20 mouse cellular contexts compared by ENCODE assay signal in the genomic region with DNA sequence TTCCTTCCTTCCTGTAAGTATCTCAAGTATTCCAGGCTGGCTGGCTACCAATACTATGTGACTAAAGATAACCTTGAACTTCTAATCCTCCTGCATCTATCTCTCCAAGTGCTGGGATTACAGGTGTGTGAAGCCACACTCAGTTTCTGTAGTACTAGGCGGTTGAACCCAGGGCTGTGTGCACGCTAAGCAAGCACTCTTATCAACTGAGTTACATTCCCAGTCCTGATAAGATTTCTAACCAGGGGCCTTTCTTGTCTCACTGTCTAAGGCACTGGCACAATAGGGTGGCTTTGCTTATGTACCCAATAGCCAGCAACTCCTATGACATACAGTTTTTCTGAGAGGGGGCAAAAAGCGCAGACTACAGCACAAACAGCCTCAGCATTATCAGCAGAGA.
A peak's percentile ranks its signal among the peaks of the same experiment; 100 is the strongest.
DNase-seq lines count a peak whose midpoint lies in the region; ATAC-seq and TF ChIP-seq lines count a peak whose summit lies in the region.
"Had no signal": no experiment of that assay in that cellular context is flagged by ENCODE, and none has a peak within 500 bp of the region (broad histone marks: within the 10 kb centered on the region; RNA-seq: fewer than 3 reads in every experiment).

No protein-coding gene starts in this region.

- WGBS in heart, embryonic 15.5 days, result 33% methylated on average over 3 of the region's 3 CpGs
- WGBS in lung, embryonic 15.5 days, result 24% methylated on average over 3 of the region's 3 CpGs
- WGBS in limb, embryonic 13.5 days, result 86% methylated on average over 3 of the region's 3 CpGs
- 91% methylated on average over 3 of the region's 3 CpGs for WGBS in midbrain, postnatal 0 days

- H3K9me3 ChIP-seq in heart, embryonic 15.5 days (replicated peaks), result no peaks in the 10 kb centered on the region
- no peaks in the 10 kb centered on the region for H3K9me3 ChIP-seq in lung, embryonic 15.5 days
- no peaks in the 10 kb centered on the region for H3K9me3 ChIP-seq in limb, embryonic 13.5 days
- H3K9me3 ChIP-seq in midbrain, postnatal 0 days (ENCODE audit: low read length), result no peaks in the 10 kb centered on the region
- H3K9me3 ChIP-seq: forebrain, embryonic 12.5 days; hindbrain, embryonic 12.5 days; midbrain, embryonic 10.5 days had no signal

- peaks cover 7% of the 10 kb centered on the region for H3K4me1 ChIP-seq in heart, embryonic 15.5 days (replicated peaks)
- H3K4me1 ChIP-seq in lung, embryonic 15.5 days, result peaks cover 65% of the 10 kb centered on the region
- peaks cover 80% of the 10 kb centered on the region for H3K4me1 ChIP-seq in limb, embryonic 13.5 days
- H3K4me1 ChIP-seq in midbrain, postnatal 0 days (ENCODE audit: insufficient read depth, low read length), result no peaks in the 10 kb centered on the region

- H3K27me3 ChIP-seq in heart, embryonic 15.5 days, result no peaks in the 10 kb centered on the region
- H3K27me3 ChIP-seq in lung, embryonic 15.5 days, result no peaks in the 10 kb centered on the region
- no peaks in the 10 kb centered on the region for H3K27me3 ChIP-seq in limb, embryonic 13.5 days
- H3K27me3 ChIP-seq in midbrain, postnatal 0 days (ENCODE audit: insufficient read depth, low read length), result no peaks in the 10 kb centered on the region; the same call in 1 of the 2 replicates
- H3K27me3 ChIP-seq: hindbrain, embryonic 12.5 days had no signal

- TF ChIP-seq CTCF in midbrain, postnatal 0 days (IDR thresholded peaks at IDR 0.05), result no peak

- no peak for DNase-seq in heart, adult 8-10 months (ENCODE audit: low spot score)
- DNase-seq in lung, postnatal 25 days (ENCODE audit: low spot score), result no peak
- DNase-seq in midbrain, postnatal 0 days (ENCODE audit: low spot score), result no peak
- DNase-seq: adrenal gland, postnatal 25 days; B cell, adult 2 months; cerebellum, adult 11 months; cerebellum, postnatal 10 days; gastrocnemius, adult 2 months; kidney, postnatal 4 days; layer of hippocampus, adult 9-11 months; right cerebral cortex, postnatal 4 days; thymus, postnatal 4 days had no signal

- no peak overlapping the region for H3K9ac ChIP-seq in heart, embryonic 15.5 days
- no peak overlapping the region for H3K9ac ChIP-seq in lung, embryonic 15.5 days
- no peak overlapping the region for H3K9ac ChIP-seq in limb, embryonic 13.5 days
- no peak overlapping the region for H3K9ac ChIP-seq in midbrain, postnatal 0 days (replicated peaks; ENCODE audit: low read length, poor library complexity, severe bottlenecking)
- H3K9ac ChIP-seq: forebrain, embryonic 12.5 days; hindbrain, embryonic 12.5 days had no signal

- H3K36me3 ChIP-seq in heart, embryonic 15.5 days, result 0 out of 2 replicates have a peak, but pooled peaks cover 3% of the 10 kb centered on the region
- peaks cover 48% of the 10 kb centered on the region for H3K36me3 ChIP-seq in lung, embryonic 15.5 days
- peaks cover 63% of the 10 kb centered on the region for H3K36me3 ChIP-seq in limb, embryonic 13.5 days
- 0 out of 2 replicates have a peak, but pooled peaks cover 6% of the 10 kb centered on the region for H3K36me3 ChIP-seq in midbrain, postnatal 0 days (ENCODE audit: insufficient read depth, low read length)

- peak overlapping the region; percentile 7; the same call in 1 of the 2 replicates for H3K27ac ChIP-seq in heart, embryonic 15.5 days
- H3K27ac ChIP-seq in lung, embryonic 15.5 days, result peak overlapping the region; percentile 68
- H3K27ac ChIP-seq in limb, embryonic 13.5 days, result peak overlapping the region; percentile 77; the same call in 1 of the 2 replicates
- no peak overlapping the region for H3K27ac ChIP-seq in midbrain, postnatal 0 days (ENCODE audit: low read depth, low read length)
- H3K27ac ChIP-seq: forebrain, embryonic 12.5 days; gastrocnemius, adult 2 months; hindbrain, embryonic 12.5 days; macrophage had no signal

- no peak overlapping the region for H3K4me2 ChIP-seq in heart, embryonic 15.5 days
- H3K4me2 ChIP-seq in lung, embryonic 15.5 days, result no peak overlapping the region
- no peak overlapping the region for H3K4me2 ChIP-seq in limb, embryonic 13.5 days (replicated peaks)
- no peak overlapping the region for H3K4me2 ChIP-seq in midbrain, postnatal 0 days (ENCODE audit: low read depth, low read length, poor library complexity, severe bottlenecking)
- H3K4me2 ChIP-seq: forebrain, embryonic 12.5 days; hindbrain, embryonic 12.5 days had no signal

- no peak for ATAC-seq in heart, embryonic 15.5 days (replicated peaks; ENCODE audit: insufficient number of reproducible peaks, insufficient read depth, low FRiP score, low read depth)
- no peak for ATAC-seq in lung, embryonic 15.5 days (ENCODE audit: borderline replicate concordance, extremely low read depth, low FRiP score, low TSS enrichment)
- no peak for ATAC-seq in limb, embryonic 13.5 days (ENCODE audit: low FRiP score, low read depth)
- ATAC-seq in erythroid progenitor cell, adult 5-6 weeks (replicated peaks; ENCODE audit: low FRiP score, poor library complexity, severe bottlenecking), result no peak
- ATAC-seq in midbrain, postnatal 0 days (ENCODE audit: low FRiP score), result no peak

- H3K4me3 ChIP-seq in heart, embryonic 15.5 days, result no peak overlapping the region
- H3K4me3 ChIP-seq in lung, embryonic 15.5 days, result no peak overlapping the region
- H3K4me3 ChIP-seq in limb, embryonic 13.5 days, result no peak overlapping the region
- no peak overlapping the region for H3K4me3 ChIP-seq in midbrain, postnatal 0 days (ENCODE audit: low read depth, low read length)
- H3K4me3 ChIP-seq: forebrain, embryonic 12.5 days; gastrocnemius, adult 2 months; hindbrain, embryonic 12.5 days; midbrain, embryonic 10.5 days had no signal
